Mouse (Mus musculus) MEL (cell line): ENCODE data around the gene Myo7a.

Experiments used
- CTCF ChIP-seq, 3 experiments: IDR thresholded peaks in 2 of 3; conservative IDR thresholded peaks in 1 of 3; 2 replicates each; pipeline ENCODE4 v1.5.1; 2011 to 2012; ENCODE audit warnings: low read length in 3 of 3, low read depth in 2 of 3, mild to moderate bottlenecking in 2 of 3, improper control_type of control experiment in 1 of 3, inconsistent platforms in 1 of 3, mixed read lengths in 1 of 3, moderate library complexity in 1 of 3; ENCODE audit not compliant: control insufficient read depth in 1 of 3, insufficient read depth in 1 of 3, poor library complexity in 1 of 3, severe bottlenecking in 1 of 3
- E2F4 ChIP-seq: IDR thresholded peaks from 2 replicates; pipeline ENCODE4 v1.6.1; 2011; ENCODE audit warnings: low read depth, low read length, improper control_type of control experiment, borderline replicate concordance
- EP300 ChIP-seq, 2 experiments: IDR thresholded peaks; 2 replicates each; pipeline ENCODE4 v1.6.1; 2011; ENCODE audit warnings: improper control_type of control experiment in 2 of 2, low read length in 2 of 2, low read depth in 1 of 2, mild to moderate bottlenecking in 1 of 2
- GATA1 ChIP-seq: IDR thresholded peaks from 2 replicates; pipeline ENCODE4 v1.6.1; 2011; ENCODE audit warnings: low read depth, low read length, improper control_type of control experiment
- JUND ChIP-seq: IDR thresholded peaks from 2 replicates; pipeline ENCODE4 v1.6.1; 2011; ENCODE audit warnings: low read depth, mild to moderate bottlenecking, improper control_type of control experiment, low read length
- MAZ ChIP-seq: IDR thresholded peaks from 2 replicates; pipeline ENCODE4 v1.6.1; 2012; ENCODE audit warnings: low read depth, mild to moderate bottlenecking, inconsistent platforms, low read length, improper control_type of control experiment
- MEF2A ChIP-seq: IDR thresholded peaks from 2 replicates; pipeline ENCODE4 v1.6.1; 2014; ENCODE audit warnings: low read depth, mild to moderate bottlenecking, inconsistent platforms, low read length, improper control_type of control experiment; ENCODE audit not compliant: poor library complexity, insufficient replicate concordance, severe bottlenecking; ENCODE audit errors: extremely low read depth
- MXI1 ChIP-seq: IDR thresholded peaks from 2 replicates; pipeline ENCODE4 v1.6.1; 2011; ENCODE audit warnings: mild to moderate bottlenecking, low read depth, low read length, improper control_type of control experiment
- NELFE ChIP-seq: IDR thresholded peaks from 2 replicates; pipeline ENCODE4 v1.6.1; 2011; ENCODE audit warnings: low read depth, low read length, improper control_type of control experiment
- NRF1 ChIP-seq: IDR thresholded peaks from 2 replicates; pipeline ENCODE4 v1.6.1; 2014; ENCODE audit warnings: low read depth, mild to moderate bottlenecking, inconsistent platforms, low read length, improper control_type of control experiment, moderate library complexity; ENCODE audit not compliant: poor library complexity, insufficient read depth, severe bottlenecking
- POLR2A ChIP-seq, 2 experiments: IDR thresholded peaks; 2 replicates each; pipeline ENCODE4 v1.6.1; 2011 to 2012; ENCODE audit warnings: low read length in 2 of 2, mild to moderate bottlenecking in 2 of 2, control low read depth in 1 of 2, improper control_type of control experiment in 1 of 2, low read depth in 1 of 2, moderate library complexity in 1 of 2; ENCODE audit not compliant: control insufficient read depth in 1 of 2, insufficient read depth in 1 of 2, poor library complexity in 1 of 2
- POLR2AphosphoS5 ChIP-seq: IDR thresholded peaks from 2 replicates; pipeline ENCODE4 v1.6.1; 2012; ENCODE audit warnings: low read depth, borderline replicate concordance, mild to moderate bottlenecking, inconsistent platforms, low read length, moderate library complexity, mixed read lengths
- RCOR1 ChIP-seq: IDR thresholded peaks from 2 replicates; pipeline ENCODE4 v1.6.1; 2012; ENCODE audit warnings: low read depth, mild to moderate bottlenecking, inconsistent platforms, low read length, improper control_type of control experiment
- TAL1 ChIP-seq: IDR thresholded peaks from 2 replicates; pipeline ENCODE4 v1.6.1; 2012; ENCODE audit warnings: mild to moderate bottlenecking, inconsistent platforms, low read length, moderate library complexity, mixed read lengths

- TF ChIP-seq MXI1 (no peak), POLR2AphosphoS5 (no peak), POLR2A (IDR thresholded peaks at IDR 0.05; ENCODE audit: control insufficient read depth in 1 of 2, insufficient read depth in 1 of 2, low read depth in 1 of 2, low read length in 2 of 2, poor library complexity in 1 of 2) (no peak), CTCF (IDR thresholded peaks at IDR 0.05 in 2 of 3, conservative IDR thresholded peaks at IDR 0.05 in 1 of 3; ENCODE audit: control insufficient read depth in 1 of 3, insufficient read depth in 1 of 3, low read depth in 2 of 3, low read length in 3 of 3, poor library complexity in 1 of 3, severe bottlenecking in 1 of 3) (no peak), TAL1 (no peak), MEF2A (no peak), NRF1 (no peak), GATA1 (no peak; the same call in 1 of the 2 replicates), MAZ (no peak; the same call in 1 of the 2 replicates), E2F4 (no peak), JUND (no peak), EP300 (IDR thresholded peaks at IDR 0.05; ENCODE audit: low read depth in 1 of 2, low read length in 2 of 2) (no peak), NELFE (no peak), RCOR1 (no peak)
Observed at GRCm38 (mm10) chr7:98156280-98156665, 36.9 kb upstream of the Myo7a start.
